Mouse (Mus musculus) effector memory CD4-positive, alpha-beta T cell, adult 5 months (primary cell): ENCODE measurements around the gene Trf. TPM values are rescaled to one million over a fixed set of nuclear protein-coding genes. Genes with fewer than 3 reads are reported as not detected.

Experiments used
- polyA plus RNA-seq: library from polyadenylated mRNA; unstranded; fragments of 100-300 nt; shearing (Covaris generic); gene quantifications from one replicate; pipeline ENCODE4 v1.2.1, GENCODE M21; 2017

The Trf gene
- polyA plus RNA-seq = 3.2 TPM

DNA sequence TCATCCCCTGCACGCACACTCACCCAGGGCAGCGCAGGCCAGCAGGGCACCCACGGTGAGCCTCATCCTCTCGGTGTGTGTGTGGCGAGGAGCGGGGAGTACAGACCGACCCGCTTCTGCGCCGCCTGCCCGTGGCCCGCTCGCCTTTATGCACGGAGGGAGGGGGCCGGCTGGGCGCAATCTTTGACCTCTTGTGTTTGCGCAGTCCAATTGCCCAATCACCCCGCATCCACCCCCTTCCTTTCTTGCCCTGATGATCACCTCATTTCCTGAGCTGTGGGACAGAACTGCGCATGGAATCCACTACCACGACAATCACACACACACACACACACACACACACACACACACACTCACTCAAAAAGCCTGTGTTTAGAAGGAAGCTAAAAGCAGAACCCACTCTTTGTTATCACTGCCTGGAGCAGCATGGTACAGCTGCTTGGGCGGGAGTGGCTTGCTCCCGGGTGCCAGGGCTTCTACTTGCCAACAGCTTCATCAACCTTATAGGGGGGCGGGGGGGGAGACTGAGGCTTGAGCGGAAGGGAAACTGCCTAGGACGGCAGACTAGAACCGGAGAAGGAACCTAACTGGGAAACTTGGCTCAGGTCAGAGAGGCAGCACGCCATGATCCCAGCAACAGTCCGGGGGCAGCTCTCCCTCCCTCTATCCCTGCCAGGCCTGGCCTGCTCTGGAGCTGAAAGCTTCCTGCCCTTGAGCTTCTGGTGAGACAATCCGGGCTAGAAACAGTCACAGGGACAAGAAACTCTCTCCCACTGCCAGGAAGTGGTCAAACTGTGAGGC is at the start of gene Trf, which contains the start of gene Gm20425:
Gene Trf (minus strand): TSS at position 294 of the 801 bp plus-strand sequence.
Gene Gm20425 (minus strand): TSS at position 157 of the 801 bp plus-strand sequence.

DNA sequence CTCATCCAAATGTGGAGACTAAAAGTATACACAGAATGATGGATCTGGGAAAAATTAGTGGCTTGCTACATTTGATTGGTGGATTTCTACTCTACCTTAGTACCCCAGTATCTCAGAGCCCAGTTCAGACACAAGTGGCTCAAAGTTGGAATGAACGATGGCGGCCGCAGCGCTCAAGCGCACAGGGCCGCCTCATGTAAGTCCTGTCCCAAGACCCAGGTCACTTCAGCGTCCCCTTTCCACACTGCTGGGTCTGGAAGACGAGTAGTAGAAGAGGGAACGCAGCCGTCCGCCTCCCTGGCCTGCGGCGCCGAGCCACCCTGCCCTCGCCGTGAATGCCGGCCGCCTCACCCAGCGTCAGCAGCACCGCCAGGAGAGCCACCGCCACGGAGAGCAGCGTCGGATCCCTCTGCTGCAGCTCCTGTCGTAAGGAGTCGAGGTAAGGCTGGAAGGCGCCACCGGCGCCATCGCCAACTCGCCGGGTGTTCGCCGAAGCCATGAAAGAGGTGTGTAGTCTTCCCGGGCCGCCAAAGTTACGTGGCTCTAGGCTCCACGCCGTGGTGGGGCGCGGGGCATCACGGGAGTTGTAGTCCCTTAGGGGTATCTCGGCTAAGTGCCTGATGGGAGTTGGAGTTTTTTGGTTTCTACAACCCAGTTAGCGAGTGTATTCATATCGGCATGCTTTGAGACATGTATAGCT is 28.5 kb downstream of the Trf start, which contains the start of gene Srprb:
Gene Srprb (minus strand): TSS at position 577 of the 700 bp plus-strand sequence.

Other genes with a start within 250 kb of the Trf start
- gene Slco2a1, start 241.7 kb downstream of the Trf start, polyA plus RNA-seq = 0.15 TPM
- 18.4 TPM for gene Rab6b, start 118.7 kb downstream of the Trf start, polyA plus RNA-seq
- 34.2 TPM for gene Srprb, start 28.3 kb downstream of the Trf start, polyA plus RNA-seq
- 0.95 TPM for gene Gm20425, start 137 bp downstream of the Trf start, polyA plus RNA-seq
- gene 1300017J02Rik, start 74.6 kb upstream of the Trf start, polyA plus RNA-seq = not detected
- gene Topbp1, start 74.8 kb upstream of the Trf start, polyA plus RNA-seq = 52.2 TPM
- 90.2 TPM for gene Cdv3, start 135.4 kb upstream of the Trf start, polyA plus RNA-seq
- gene Bfsp2, start 250.0 kb upstream of the Trf start, polyA plus RNA-seq = not detected